ENCODE assay signal across 8 mouse cellular contexts in the genomic region with DNA sequence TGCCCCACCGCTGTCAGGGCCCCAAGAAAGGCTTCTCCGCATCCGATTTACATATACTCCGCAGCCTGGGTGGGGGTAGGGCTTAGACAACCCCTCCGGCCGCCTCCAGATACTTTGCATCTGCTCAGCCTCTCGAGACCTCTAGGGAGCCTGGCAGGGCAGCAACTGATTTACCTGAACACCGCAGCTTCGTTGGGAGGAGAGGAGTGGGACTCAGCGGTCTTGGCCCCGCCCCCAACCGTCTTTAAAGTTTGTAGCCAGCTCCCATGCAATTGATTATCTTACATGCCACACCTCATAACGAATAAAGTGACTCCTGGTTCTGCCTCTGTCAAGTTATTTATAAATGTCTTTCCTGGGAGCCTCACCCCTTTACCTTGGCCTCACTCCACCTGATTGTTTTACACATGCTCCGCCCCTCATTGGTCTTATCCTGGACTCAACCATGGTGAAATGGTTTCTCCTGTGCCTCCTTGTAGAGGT. TPM values are rescaled to one million over a fixed set of nuclear protein-coding genes. Genes with fewer than 3 reads are reported as not detected.
A peak's percentile ranks its signal among the peaks of the same experiment; 100 is the strongest.
DNase-seq lines count a peak whose midpoint lies in the region; ATAC-seq and TF ChIP-seq lines count a peak whose summit lies in the region.

Leng9 (minus strand) TSS at position 316 of the 483 bp plus-strand sequence.

- TF ChIP-seq CTCF in left cerebral cortex, adult 2 months (IDR thresholded peaks at IDR 0.05): no peak
- TF ChIP-seq CTCF in cerebellum, adult 2 months (IDR thresholded peaks at IDR 0.05; ENCODE audit: borderline replicate concordance, insufficient read depth, low read depth, low read length): no peak
- TF ChIP-seq CTCF in lung, embryonic 14.5 days (IDR thresholded peaks at IDR 0.05; ENCODE audit: low read depth): no peak
- no peak for TF ChIP-seq CTCF in small intestine, adult 2 months (IDR thresholded peaks at IDR 0.05; ENCODE audit: extremely low read depth, insufficient read length, insufficient replicate concordance, low read depth, low read length)

- peak within 1 kb of the TSS; percentile 100 for H3K27ac ChIP-seq in left cerebral cortex, adult 2 months
- peak within 1 kb of the TSS; percentile 100 for H3K27ac ChIP-seq in cerebellum, adult 2 months (ENCODE audit: insufficient read depth, low read length)
- peak within 1 kb of the TSS; percentile 96 for H3K27ac ChIP-seq in lung, embryonic 14.5 days (ENCODE audit: low read depth)
- H3K27ac ChIP-seq in small intestine, adult 2 months (ENCODE audit: insufficient read depth, low read depth, low read length): peak within 1 kb of the TSS; percentile 100

- DNase-seq in left cerebral cortex, adult 2 months (ENCODE audit: extremely low spot score in 1 of 2, low spot score in 2 of 2): peak; percentile 39 to 43
- DNase-seq in left cerebral cortex, adult 18-20 months (ENCODE audit: low spot score in 2 of 2): no peak
- DNase-seq in cerebellum, adult 2 months: peak; percentile 60 to 67
- peak; percentile 57 for DNase-seq in heart, adult 9 months (ENCODE audit: low spot score in 2 of 2)
- peak; percentile 66 for DNase-seq in kidney, adult 9 months
- DNase-seq in lung, embryonic 14.5 days: no peak
- no peak for DNase-seq in layer of hippocampus, adult 9-11 months

- no peak for TF ChIP-seq POLR2A in cerebellum, adult 2 months (IDR thresholded peaks at IDR 0.05; ENCODE audit: borderline replicate concordance, insufficient read depth, low read length)
- TF ChIP-seq POLR2A in small intestine, adult 2 months (IDR thresholded peaks at IDR 0.05; ENCODE audit: low read depth, low read length): peak; percentile 34; the same call in 1 of the 2 replicates

- 2% methylated on average over 14 of the region's 14 CpGs for WGBS in cerebellum, adult 2 months
- 3% methylated on average over 14 of the region's 14 CpGs for WGBS in lung, embryonic 14.5 days
- WGBS in small intestine, adult 2 months: under 1% methylated on average over 14 of the region's 14 CpGs

- ATAC-seq in lung, embryonic 14.5 days (ENCODE audit: insufficient read depth): peak; percentile 30; the same call in 1 of the 2 replicates

- peak within 1 kb of the TSS; percentile 74 for H3K4me3 ChIP-seq in left cerebral cortex, adult 2 months
- H3K4me3 ChIP-seq in cerebellum, adult 2 months (replicated peaks; ENCODE audit: insufficient read depth, low read depth, low read length): peak within 1 kb of the TSS; percentile 98
- H3K4me3 ChIP-seq in lung, embryonic 14.5 days (ENCODE audit: low read depth, low read length): peak within 1 kb of the TSS; percentile 71
- peak within 1 kb of the TSS; percentile 86 for H3K4me3 ChIP-seq in small intestine, adult 2 months (ENCODE audit: low read depth, low read length)

- H3K36me3 ChIP-seq in lung, embryonic 14.5 days (ENCODE audit: insufficient read depth): peaks cover 38% of the 10 kb centered on the region
- H3K36me3 ChIP-seq in small intestine, adult 2 months (ENCODE audit: control insufficient read depth, insufficient read depth, low read length): peaks cover 33% of the 10 kb centered on the region

- H3K27me3 ChIP-seq in cerebellum, adult 2 months (ENCODE audit: control insufficient read depth, insufficient read depth, low read length): no peaks in the 10 kb centered on the region
- peaks cover 6% of the 10 kb centered on the region for H3K27me3 ChIP-seq in lung, embryonic 14.5 days (ENCODE audit: insufficient read depth, low read length)
- H3K27me3 ChIP-seq in small intestine, adult 2 months (ENCODE audit: control insufficient read depth, insufficient read depth, low read length): no peaks in the 10 kb centered on the region

- peak within 1 kb of the TSS; percentile 92 for H3K4me2 ChIP-seq in lung, embryonic 14.5 days

- no peaks in the 10 kb centered on the region for H3K9me3 ChIP-seq in lung, embryonic 14.5 days (ENCODE audit: low read depth, low read length)

- peak within 1 kb of the TSS; percentile 68 for H3K9ac ChIP-seq in lung, embryonic 14.5 days

- intact Hi-C loops in left cerebral cortex, adult 2 months (cut with DNase I): loop anchor here (2.0 kb wide), 1 partner anchor 277 kb away; no protein-coding TSS in a partner anchor

- H3K4me1 ChIP-seq in cerebellum, adult 2 months (ENCODE audit: control insufficient read depth, insufficient read depth, low read length): peaks cover 6% of the 10 kb centered on the region; the same call in 1 of the 2 replicates
- H3K4me1 ChIP-seq in lung, embryonic 14.5 days (ENCODE audit: insufficient read depth): no peaks in the 10 kb centered on the region; the same call in 1 of the 2 replicates
- H3K4me1 ChIP-seq in small intestine, adult 2 months (ENCODE audit: control insufficient read depth, insufficient read depth, insufficient read length, low read length): peaks cover 26% of the 10 kb centered on the region

RNA-seq across cellular contexts. Expression of gene Leng9, which starts in this region (rescaled TPM):
- total RNA-seq in left cerebral cortex, adult 2 months (2021): 1 to 10 TPM; 6.2 to 6.9 TPM
- 1 to 10 TPM; 6.0 to 6.9 TPM for total RNA-seq in left cerebral cortex, adult 18-20 months (2021)
- polyA plus RNA-seq in cerebellum, adult 2 months (2012; rRNA removed): 8.8 and 9.7 TPM in 2 replicates
- polyA plus RNA-seq in lung, embryonic 14.5 days (2014; fragmentation: Nextera tagmentation; extraction: Ambion mirVana): 2.3 and 2.6 TPM in 2 replicates
- polyA plus RNA-seq in small intestine, adult 2 months (2012; rRNA removed): 24.5 and 92.5 TPM in 2 replicates

Comparison
In these comparisons a context has a peak if more than half of its experiments do, and no peak if none do; other contexts are left out.
1. DNase-seq: peak in left cerebral cortex, adult 2 months (2 of 2), cerebellum, adult 2 months (2 of 2), heart, adult 9 months (2 of 2) and kidney, adult 9 months (single experiment); none in left cerebral cortex, adult 18-20 months (0 of 2), lung, embryonic 14.5 days (single experiment) and layer of hippocampus, adult 9-11 months (single experiment).
2. Peak in every context shown above with its lines, with median percentiles within 50 percentile points of each other: H3K27ac ChIP-seq and H3K4me3 ChIP-seq.